Mouse (Mus musculus): ENCODE results near the gene Dstn. TPM values are rescaled to one million over a fixed set of nuclear protein-coding genes. Genes with fewer than 3 reads are reported as not detected.

Gene Dstn
- polyA plus RNA-seq, 1 experiment from 2014 or later, result 396 TPM

DNA sequence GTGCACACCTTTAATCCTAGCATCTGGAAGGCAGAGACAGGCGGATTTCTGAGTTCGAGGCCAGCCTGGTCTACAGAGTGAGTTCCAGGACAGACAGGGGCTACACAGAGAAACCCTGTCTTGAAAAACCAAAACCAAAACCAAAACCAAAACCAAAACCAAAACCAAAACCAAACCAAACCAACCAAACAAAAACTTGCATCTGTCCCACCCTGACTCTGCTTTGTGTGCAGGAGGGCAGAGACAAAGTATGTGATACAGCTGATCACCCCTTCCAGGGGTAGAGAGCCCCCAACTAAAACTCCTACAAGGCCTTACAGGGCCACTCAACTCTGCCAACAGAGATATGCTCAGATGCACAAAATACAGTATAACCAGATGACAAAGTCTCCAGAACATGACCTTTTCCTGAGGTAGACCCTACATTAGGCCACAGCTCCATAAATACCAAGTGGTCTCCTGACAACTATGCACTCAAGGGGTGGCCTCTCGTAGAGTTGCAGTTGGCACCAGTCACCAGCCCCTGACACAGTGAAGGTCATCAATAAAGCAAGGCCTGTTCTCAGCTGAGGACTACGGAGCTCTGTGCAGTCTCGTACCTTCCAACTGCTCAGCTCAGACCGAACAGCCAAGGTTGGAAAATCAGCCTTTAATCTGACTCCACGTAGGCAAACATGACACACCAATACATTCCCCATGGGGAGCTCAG, 77.0 kb downstream of the Dstn start:
- Histone ChIP-seq H3K4me2 (replicated peaks) (no peak overlapping the region), H3K27me3 (no peaks in the 10 kb centered on the region), H3K4me1 (replicated peaks) (0 out of 2 replicates have a peak, but pooled peaks cover 3% of the 10 kb centered on the region), H3K9me3 (no peaks in the 10 kb centered on the region), H3K36me3 (no peaks in the 10 kb centered on the region), H3K27ac (no peak overlapping the region), H3K4me3 (replicated peaks) (no peak overlapping the region), H3K9ac (replicated peaks) (no peak overlapping the region)
- ATAC-seq, result no peak
- 95% methylated on average over 7 of the region's 7 CpGs for WGBS

Other genes with a start within 250 kb of the Dstn start
- 1.1 TPM in 2 replicates for gene Bfsp1, start 52.1 kb upstream of the Dstn start, polyA plus RNA-seq (2015; fragmentation: Nextera tagmentation; extraction: Ambion mirVana)
- gene Rrbp1, start 95.9 kb downstream of the Dstn start, polyA plus RNA-seq (2015; fragmentation: Nextera tagmentation; extraction: Ambion mirVana), result 28.2 and 33.5 TPM in 2 replicates
- gene Banf2, start 117.7 kb downstream of the Dstn start, polyA plus RNA-seq (2015; fragmentation: Nextera tagmentation; extraction: Ambion mirVana), result not detected in 2 replicates

Data from midbrain, embryonic 13.5 days (tissue).